Mouse (Mus musculus) heart, postnatal 0 days (tissue): ENCODE measurements at regions not wholly inside any gene's neighbourhood (a gene's known extent, or its start where the extent isn't known, plus 50 kb on each side); places are given as distances from the start of the nearest gene placed in this dataset.

ENCODE experiments used
- CTCF ChIP-seq: IDR thresholded peaks from 2 replicates; pipeline ENCODE4 v1.5.1; 2016; ENCODE audit warnings: antibody characterized with exemption, control low read depth, low read depth
- EP300 ChIP-seq: IDR thresholded peaks from 2 replicates; pipeline ENCODE4 v1.6.1; 2016; ENCODE audit warnings: antibody characterized with exemption, low read depth

GRCm38 (mm10) chr4:105323446-105323845 lies 166.3 kb downstream of the Plpp3 start:
- TF ChIP-seq CTCF (no peak), EP300 (no peak)
